Mouse (Mus musculus) midbrain, embryonic 11.5 days (tissue): ENCODE data around the gene Fbxo46. TPM values are rescaled to one million over a fixed set of nuclear protein-coding genes. Genes with fewer than 3 reads are reported as not detected.

ENCODE experiments used
- ATAC-seq: fragments of 200-750 bp; cut with Nextera tagmentation; 2 replicates; pipeline ENCODE4 v1.8.0; 2017; ENCODE audit warnings: moderate TSS enrichment, moderate library complexity; ENCODE audit not compliant: low FRiP score
- DNase-seq: peaks from one replicate; pipeline ENCODE4 v3.0.0; 2015; ENCODE audit warnings: low spot score; ENCODE audit errors: missing footprints
- H3K27ac ChIP-seq: fragments of 300-500 bp; sonication (generic); 2 replicates; pipeline ENCODE4 v1.5.1; 2014; ENCODE audit warnings: low read depth, low read length
- H3K27me3 ChIP-seq: fragments of 300-500 bp; sonication (generic); 2 replicates; pipeline ENCODE4 v1.6.1; 2014; ENCODE audit warnings: mild to moderate bottlenecking, low read length, moderate library complexity, mixed read lengths; ENCODE audit not compliant: control insufficient read depth, insufficient read depth
- H3K36me3 ChIP-seq: fragments of 300-500 bp; sonication (generic); 2 replicates; pipeline ENCODE4 v1.6.1; 2014; ENCODE audit warnings: mild to moderate bottlenecking, low read length, moderate library complexity, mixed read lengths; ENCODE audit not compliant: control insufficient read depth, insufficient read depth
- H3K4me1 ChIP-seq: fragments of 300-500 bp; sonication (generic); 2 replicates; pipeline ENCODE4 v1.6.1; 2014; ENCODE audit warnings: low read length; ENCODE audit not compliant: control insufficient read depth, insufficient read depth
- H3K4me2 ChIP-seq: fragments of 300-500 bp; sonication (generic); 2 replicates; pipeline ENCODE4 v1.6.1; 2014; ENCODE audit warnings: mild to moderate bottlenecking, moderate library complexity
- H3K4me3 ChIP-seq: fragments of 300-500 bp; sonication (generic); 2 replicates; pipeline ENCODE4 v1.5.1; 2014; ENCODE audit warnings: low read depth, low read length
- H3K9ac ChIP-seq: fragments of 300-500 bp; sonication (generic); 2 replicates; pipeline ENCODE4 v1.6.1; 2014; ENCODE audit warnings: low read length
- H3K9me3 ChIP-seq: fragments of 300-500 bp; sonication (generic); 2 replicates; pipeline ENCODE4 v1.6.1; 2016; ENCODE audit warnings: low read length; ENCODE audit not compliant: control insufficient read depth
- WGBS: fragments of 180-500 bp; shearing (Covaris S2); extraction: QIAGEN DNeasy Blood & Tissue Kit; methylation state at CpG from one replicate; pipeline ENCODE4 v1.1.7; 2014; 5-methylcytosine and 5-hydroxymethylcytosine counted together
- polyA plus RNA-seq: library from polyadenylated mRNA; unstranded; fragments of >200 nt; fragmentation: Nextera tagmentation; extraction: Ambion mirVana; gene quantifications from 2 replicates; pipeline ENCODE4 v1.2.1, GENCODE M21; 2014

The Fbxo46 gene
- polyA plus RNA-seq, 1 experiment from 2014 or later = 9.4 TPM

DNA sequence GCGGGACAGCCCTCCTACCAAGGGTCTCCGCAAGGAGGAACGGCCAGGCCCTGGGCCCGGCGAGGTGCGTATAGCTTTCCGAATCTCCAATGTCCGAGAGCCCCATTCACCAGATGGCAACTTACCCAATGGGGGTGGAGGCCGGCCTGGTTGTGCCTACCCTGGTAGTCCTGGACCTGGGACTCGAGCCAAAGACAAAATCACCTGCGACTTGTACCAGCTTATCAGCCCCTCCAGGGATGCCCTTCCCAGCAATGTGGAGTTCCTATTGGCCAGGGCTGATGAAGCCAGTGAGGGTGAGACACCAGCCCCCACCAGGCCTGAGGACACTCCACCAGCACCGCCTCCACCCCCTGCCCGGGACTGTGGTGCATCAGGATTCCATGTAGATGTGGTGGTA, 16.5 kb downstream of the Fbxo46 start:
- Histone ChIP-seq H3K27me3 (no peaks in the 10 kb centered on the region), H3K4me2 (no peak overlapping the region), H3K36me3 (peaks cover 17% of the 10 kb centered on the region), H3K27ac (no peak overlapping the region), H3K9me3 (no peaks in the 10 kb centered on the region), H3K9ac (no peak overlapping the region), H3K4me1 (no peaks in the 10 kb centered on the region; the same call in 1 of the 2 replicates), H3K4me3 (no peak overlapping the region)
- ATAC-seq (no peak), DNase-seq (no peak)
- WGBS = 95% methylated on average over 13 of the region's 13 CpGs

DNA sequence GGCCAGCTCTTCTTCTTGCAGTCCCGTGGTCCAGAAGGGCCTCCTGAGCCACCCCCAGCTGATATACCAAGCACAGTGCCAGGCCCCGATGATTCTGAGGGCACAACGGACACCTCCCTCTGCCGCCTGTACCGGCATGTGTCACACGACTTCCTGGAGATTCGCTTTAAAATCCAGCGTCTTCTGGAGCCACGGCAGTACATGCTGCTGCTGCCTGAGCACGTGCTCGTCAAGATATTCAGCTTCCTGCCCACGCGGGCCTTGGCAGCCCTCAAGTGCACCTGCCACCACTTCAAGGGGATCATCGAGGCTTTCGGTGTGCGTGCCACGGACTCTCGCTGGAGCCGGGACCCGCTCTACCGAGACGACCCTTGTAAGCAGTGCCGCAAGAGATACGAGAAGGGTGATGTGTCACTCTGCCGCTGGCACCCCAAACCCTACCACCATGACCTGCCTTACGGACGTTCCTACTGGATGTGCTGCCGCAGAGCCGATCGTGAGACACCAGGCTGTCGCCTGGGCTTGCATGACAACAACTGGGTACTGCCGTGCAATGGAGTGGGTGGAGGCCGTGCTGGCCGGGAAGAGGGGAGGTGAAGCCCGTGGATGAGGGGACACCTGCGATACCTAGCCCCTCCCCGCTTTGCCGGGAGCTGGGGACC, 17.1 kb downstream of the Fbxo46 start:
- Histone ChIP-seq H3K9ac (no peak overlapping the region), H3K4me3 (no peak overlapping the region), H3K36me3 (peaks cover 17% of the 10 kb centered on the region), H3K9me3 (no peaks in the 10 kb centered on the region), H3K27me3 (no peaks in the 10 kb centered on the region), H3K4me2 (no peak overlapping the region), H3K27ac (no peak overlapping the region), H3K4me1 (no peaks in the 10 kb centered on the region)
- DNase-seq (no peak), ATAC-seq (no peak)
- 93% methylated on average over 38 of the region's 38 CpGs for WGBS

DNA sequence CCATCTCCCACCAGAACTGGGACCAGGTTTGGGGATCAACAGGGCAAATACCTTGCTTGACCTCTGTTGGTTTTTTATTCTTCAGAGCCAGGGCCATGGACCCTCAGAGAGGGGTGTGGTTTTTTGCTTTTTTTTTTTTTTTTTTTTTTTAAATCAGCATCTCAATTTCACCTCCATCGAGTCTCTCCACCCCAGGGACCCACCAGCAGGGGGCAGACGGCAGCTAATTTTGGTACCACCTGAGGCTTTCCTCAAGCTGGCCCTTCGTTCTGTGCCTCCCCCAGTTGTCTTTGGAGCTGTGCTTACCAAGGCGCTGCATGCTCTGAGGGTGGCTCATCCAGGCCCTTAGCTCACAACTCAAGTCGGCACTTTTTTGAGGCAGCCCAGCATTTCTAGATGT, 17.7 kb downstream of the Fbxo46 start:
- H3K9me3 ChIP-seq = no peaks in the 10 kb centered on the region
- WGBS = 49% methylated on average over 5 of the region's 5 CpGs
- H3K36me3 ChIP-seq = peaks cover 17% of the 10 kb centered on the region
- DNase-seq (no peak), ATAC-seq (no peak)
- no peak overlapping the region for H3K4me3 ChIP-seq
- no peaks in the 10 kb centered on the region for H3K4me1 ChIP-seq
- H3K9ac ChIP-seq = no peak overlapping the region
- no peak overlapping the region for H3K27ac ChIP-seq
- H3K27me3 ChIP-seq = no peaks in the 10 kb centered on the region
- H3K4me2 ChIP-seq = no peak overlapping the region

- Histone ChIP-seq H3K9me3 (no peaks in the 10 kb centered on the region), H3K27me3 (no peaks in the 10 kb centered on the region), H3K36me3 (no peaks in the 10 kb centered on the region), H3K4me3 (no peak overlapping the region), H3K9ac (no peak overlapping the region), H3K27ac (no peak overlapping the region), H3K4me1 (peaks cover 13% of the 10 kb centered on the region), H3K4me2 (no peak overlapping the region)
- WGBS = 92% methylated on average over 10 of the region's 10 CpGs
- ATAC-seq (no peak), DNase-seq (no peak)
Measured at GRCm38 (mm10) chr7:19146793-19147192, 27.1 kb downstream of the Fbxo46 start.

GRCm38 (mm10) chr7:19147497-19148045, 27.9 kb downstream of the Fbxo46 start:
- H3K4me1 ChIP-seq = peaks cover 13% of the 10 kb centered on the region
- H3K36me3 ChIP-seq = no peaks in the 10 kb centered on the region
- no peak overlapping the region; the same call in 1 of the 2 replicates for H3K9ac ChIP-seq
- H3K4me2 ChIP-seq = no peak overlapping the region; the same call in 1 of the 2 replicates
- ATAC-seq = no peak
- 54% methylated on average over 6 of the region's 6 CpGs for WGBS
- no peak for DNase-seq
- H3K9me3 ChIP-seq = no peaks in the 10 kb centered on the region
- H3K27ac ChIP-seq = no peak overlapping the region
- no peaks in the 10 kb centered on the region for H3K27me3 ChIP-seq
- H3K4me3 ChIP-seq = no peak overlapping the region

- 0 out of 2 replicates have a peak, but pooled peaks cover 3% of the 10 kb centered on the region for H3K36me3 ChIP-seq
- H3K4me1 ChIP-seq = peaks cover 13% of the 10 kb centered on the region
- H3K4me2 ChIP-seq = peak overlapping the region; percentile 92
- H3K4me3 ChIP-seq = peak overlapping the region; percentile 69
- H3K9me3 ChIP-seq = no peaks in the 10 kb centered on the region
- H3K27me3 ChIP-seq = no peaks in the 10 kb centered on the region
- DNase-seq (peak; percentile 92), ATAC-seq (no peak)
- WGBS = 17% methylated on average over 20 of the region's 20 CpGs
- H3K9ac ChIP-seq = peak overlapping the region; percentile 58
- H3K27ac ChIP-seq = 0 out of 2 replicates have a peak overlapping the region, but pooled peaks have one; percentile 25
Measured at GRCm38 (mm10) chr7:19148180-19148874, 28.7 kb downstream of the Fbxo46 start.

DNA sequence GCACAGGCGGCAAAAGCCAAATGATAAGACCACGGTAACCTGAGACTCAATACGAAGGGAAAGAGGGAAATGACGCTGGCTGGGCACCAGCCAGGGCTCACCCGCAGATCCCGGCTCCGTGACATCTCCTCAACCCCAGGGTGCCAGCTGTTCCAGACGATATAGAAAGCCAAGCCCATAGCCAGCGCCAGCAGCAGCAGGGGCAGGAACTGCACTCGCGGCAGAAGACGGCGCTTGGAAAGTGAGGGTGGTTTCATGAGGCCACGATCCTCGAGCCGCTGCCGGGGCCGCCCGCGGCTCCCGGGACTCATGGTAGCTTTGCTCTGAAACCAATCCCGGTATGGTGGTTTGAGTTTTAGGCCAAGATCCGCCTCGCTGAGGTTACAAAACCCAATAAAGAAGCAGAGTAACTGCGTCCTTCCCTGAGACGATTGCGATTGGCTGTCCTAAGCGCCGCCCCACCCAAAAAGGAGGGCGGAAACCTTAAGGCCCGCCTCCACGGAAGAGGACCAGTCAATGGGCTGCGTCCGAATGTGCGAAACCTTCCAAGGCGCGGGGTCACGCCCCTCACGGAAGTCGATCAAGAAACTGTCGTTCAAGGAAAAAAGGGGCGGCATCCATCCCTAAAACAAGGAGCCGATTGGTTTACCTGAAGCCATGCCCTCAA, 29.3 kb downstream of the Fbxo46 start, which contains the start of gene Qpctl:
Gene Qpctl, minus strand, starts transcription at position 417 of the 667 bp plus-strand sequence.
- Histone ChIP-seq H3K4me1 (peaks cover 13% of the 10 kb centered on the region), H3K27me3 (no peaks in the 10 kb centered on the region), H3K9me3 (no peaks in the 10 kb centered on the region), H3K36me3 (peaks cover 3% of the 10 kb centered on the region; the same call in 1 of the 2 replicates), H3K9ac (peak within 1 kb of the TSS; percentile 71), H3K4me2 (peak within 1 kb of the TSS; percentile 92), H3K27ac (peak within 1 kb of the TSS; percentile 76), H3K4me3 (peak within 1 kb of the TSS; percentile 69)
- ATAC-seq (peak; percentile 97), DNase-seq (peak; percentile 99)
- under 1% methylated on average over 43 of the region's 43 CpGs for WGBS

- Histone ChIP-seq H3K4me1 (peaks cover 13% of the 10 kb centered on the region), H3K4me3 (peak within 1 kb of the TSS; percentile 69), H3K36me3 (peaks cover 3% of the 10 kb centered on the region; the same call in 1 of the 2 replicates), H3K4me2 (peak within 1 kb of the TSS; percentile 92), H3K9me3 (no peaks in the 10 kb centered on the region), H3K27ac (peak within 1 kb of the TSS; percentile 76), H3K9ac (peak within 1 kb of the TSS; percentile 71), H3K27me3 (no peaks in the 10 kb centered on the region)
- peak; percentile 93 for ATAC-seq
- DNase-seq = peak; percentile 100
- under 1% methylated on average over 24 of the region's 24 CpGs for WGBS
Measured at GRCm38 (mm10) chr7:19149626-19150025, 30.0 kb downstream of the Fbxo46 start, which contains the start of gene Snrpd2. Gene Snrpd2 (plus strand): TSS chr7:19149722.
